Mouse (Mus musculus): Measurements from ENCODE around the gene Otulinl.

DNA sequence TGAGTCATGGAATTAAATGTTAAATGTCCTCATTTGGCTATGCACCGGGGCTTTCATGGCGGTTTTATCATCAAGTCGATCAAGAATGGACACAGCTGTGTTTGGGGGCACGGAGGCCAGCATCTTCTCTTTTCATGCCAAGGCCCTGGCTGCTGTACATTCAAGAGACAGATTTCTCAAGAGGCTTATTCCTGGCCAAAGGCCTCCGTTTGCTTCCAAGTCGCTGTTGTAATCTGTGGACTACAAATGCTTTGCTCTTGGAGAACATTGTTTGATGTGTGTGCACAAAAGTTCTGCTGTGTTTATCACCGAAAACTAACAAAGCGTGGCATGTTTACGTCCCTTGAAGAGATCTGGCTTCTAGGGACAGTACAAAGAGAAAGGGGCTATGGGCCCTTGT lies 29.3 kb upstream of the Otulinl start:
- TF ChIP-seq CTCF (IDR thresholded peaks at IDR 0.05; ENCODE audit: extremely low read depth, insufficient read length, insufficient replicate concordance, low read depth, low read length) (no peak), POLR2A (IDR thresholded peaks at IDR 0.05; ENCODE audit: low read depth, low read length) (no peak)

All from small intestine, adult 2 months (tissue).